Mouse (Mus musculus) cerebellum, adult 18-20 months (tissue): ENCODE measurements around the gene Zdhhc4.
A peak's percentile ranks its signal among the peaks of the same experiment; 100 is the strongest.

ENCODE experiments used
- DNase-seq, 2 experiments: peaks; one replicate each; pipeline ENCODE4 v3.0.0; 2021

The Zdhhc4 gene

GRCm38 (mm10) chr5:143328690-143329495 lies at the start of gene Zdhhc4:
TSS of gene Zdhhc4 (minus strand) at chr5:143329256.
- DNase-seq = peak; percentile 91 to 96

- no peak for DNase-seq
These were observed 47.1 kb upstream of the Zdhhc4 start for GRCm38 (mm10) chr5:143376156-143376555.

GRCm38 (mm10) chr5:143375242-143375641 lies 46.2 kb upstream of the Zdhhc4 start:
- peak; percentile 32 to 61 for DNase-seq

GRCm38 (mm10) chr5:143372818-143373217 lies 43.8 kb upstream of the Zdhhc4 start:
- DNase-seq = peak in 1 of 2 experiments; percentile 23

- no peak for DNase-seq
These were observed 42.1 kb upstream of the Zdhhc4 start for GRCm38 (mm10) chr5:143371146-143371510.

GRCm38 (mm10) chr5:143370416-143371145 lies 41.5 kb upstream of the Zdhhc4 start:
- DNase-seq = no peak

GRCm38 (mm10) chr5:143369611-143370255 lies 40.7 kb upstream of the Zdhhc4 start:
- no peak for DNase-seq

GRCm38 (mm10) chr5:143367931-143368330 lies 38.9 kb upstream of the Zdhhc4 start:
- no peak for DNase-seq

GRCm38 (mm10) chr5:143363678-143364615 lies 34.9 kb upstream of the Zdhhc4 start:
- no peak for DNase-seq

DNA sequence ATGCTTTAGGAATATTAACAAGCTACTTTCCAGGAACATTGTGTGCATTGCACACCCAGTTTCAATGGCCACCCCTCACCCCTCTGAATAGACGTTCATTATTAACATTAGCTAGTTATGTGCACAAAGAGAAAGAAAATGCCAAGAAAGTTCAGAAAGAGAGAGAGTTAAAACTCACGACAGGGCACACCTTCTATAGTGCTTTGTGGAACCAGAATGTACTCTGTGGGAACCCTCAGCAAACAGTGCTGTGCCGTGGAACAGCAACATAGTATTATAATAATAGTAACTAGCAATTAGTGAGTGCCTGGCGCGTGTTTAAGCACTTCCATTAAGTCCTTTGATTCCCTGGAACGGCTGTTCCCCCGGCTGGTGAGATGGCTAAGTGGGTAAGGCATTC lies 32.4 kb upstream of the Zdhhc4 start:
- no peak for DNase-seq

- no peak for DNase-seq
These were observed 30.9 kb upstream of the Zdhhc4 start for GRCm38 (mm10) chr5:143360000-143360399.

GRCm38 (mm10) chr5:143359263-143359662 lies 30.2 kb upstream of the Zdhhc4 start:
- no peak for DNase-seq

- no peak for DNase-seq
These were observed 28.5 kb upstream of the Zdhhc4 start for GRCm38 (mm10) chr5:143357564-143357963.

- no peak for DNase-seq
These were observed 27.8 kb upstream of the Zdhhc4 start, which contains the start of gene Grid2ip for GRCm38 (mm10) chr5:143356686-143357388. TSS of gene Grid2ip (plus strand) at chr5:143357338.

DNA sequence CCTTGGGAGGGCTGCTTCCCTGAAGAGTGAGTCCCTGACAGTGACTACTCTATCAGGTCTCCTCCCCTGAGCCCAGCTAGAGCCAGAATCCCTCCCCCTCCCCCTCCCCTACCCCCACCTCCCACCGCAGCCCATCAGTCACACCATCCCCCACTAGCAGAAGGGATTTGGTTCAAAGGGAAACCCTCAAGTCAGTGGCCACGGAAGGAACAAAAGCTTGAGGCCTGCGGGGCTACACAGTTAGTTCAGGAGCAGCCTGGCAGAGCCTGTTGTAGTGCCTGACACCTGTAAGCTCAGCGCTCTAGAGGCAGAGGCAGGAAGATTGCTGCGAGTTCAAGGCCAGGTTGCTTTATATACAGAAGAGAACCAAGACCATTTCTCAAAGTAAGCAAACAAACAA lies 27.0 kb upstream of the Zdhhc4 start:
- DNase-seq = no peak

DNA sequence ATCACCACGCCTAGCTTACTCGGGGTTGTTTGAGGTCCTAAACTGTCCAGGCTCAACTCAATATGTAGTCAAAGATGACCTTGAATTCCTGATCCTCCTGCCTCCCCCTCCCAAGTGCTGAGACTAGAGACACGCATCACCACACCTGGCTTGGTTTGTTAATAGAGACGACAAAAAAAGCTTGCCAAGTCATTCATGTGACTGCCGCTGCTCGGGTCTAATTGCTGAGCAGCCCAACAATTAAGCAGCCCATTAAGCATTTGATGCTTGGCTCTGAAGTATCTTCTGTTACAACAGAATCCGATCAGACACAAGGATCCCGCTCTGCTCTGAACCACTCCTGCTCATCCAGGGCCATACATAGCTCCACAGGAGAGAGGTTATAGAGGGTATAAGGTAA lies 17.3 kb upstream of the Zdhhc4 start:
- DNase-seq = no peak

- DNase-seq = no peak
These were observed 10.5 kb upstream of the Zdhhc4 start for GRCm38 (mm10) chr5:143339603-143340002.

- DNase-seq = no peak
These were observed 7.5 kb upstream of the Zdhhc4 start for GRCm38 (mm10) chr5:143336559-143336958.

GRCm38 (mm10) chr5:143335089-143335460 lies 6.0 kb upstream of the Zdhhc4 start:
- no peak for DNase-seq

DNA sequence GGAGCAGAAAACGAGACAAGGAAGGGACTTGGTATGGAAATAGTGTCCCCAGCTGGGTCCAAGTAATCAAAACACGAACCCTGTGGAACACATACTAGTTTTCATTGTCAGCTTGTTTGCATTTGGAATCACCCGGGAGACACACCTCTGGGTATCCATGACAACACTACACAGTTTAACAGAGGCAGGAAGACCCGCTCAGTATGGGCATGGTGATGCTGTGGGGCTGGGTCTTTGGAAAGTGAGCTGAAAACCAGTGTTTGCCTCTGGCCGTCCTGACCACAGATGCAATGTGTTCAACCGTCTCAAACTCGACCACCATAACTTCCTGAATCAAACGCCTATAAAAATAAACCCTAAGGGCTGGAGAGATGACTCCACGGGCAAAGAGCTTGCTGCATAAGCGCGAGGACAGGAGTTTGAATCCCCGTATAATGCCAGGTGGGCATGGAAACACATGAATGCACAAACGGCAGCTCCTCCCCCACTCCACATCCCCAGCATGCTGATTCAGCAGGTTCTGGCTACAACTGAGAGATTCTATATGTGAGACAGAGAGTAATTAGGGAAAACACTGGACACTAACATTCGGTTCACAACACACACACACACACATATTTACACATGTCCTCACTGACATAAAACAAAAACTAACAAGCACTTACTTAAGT lies 5.5 kb upstream of the Zdhhc4 start:
- DNase-seq = no peak

DNA sequence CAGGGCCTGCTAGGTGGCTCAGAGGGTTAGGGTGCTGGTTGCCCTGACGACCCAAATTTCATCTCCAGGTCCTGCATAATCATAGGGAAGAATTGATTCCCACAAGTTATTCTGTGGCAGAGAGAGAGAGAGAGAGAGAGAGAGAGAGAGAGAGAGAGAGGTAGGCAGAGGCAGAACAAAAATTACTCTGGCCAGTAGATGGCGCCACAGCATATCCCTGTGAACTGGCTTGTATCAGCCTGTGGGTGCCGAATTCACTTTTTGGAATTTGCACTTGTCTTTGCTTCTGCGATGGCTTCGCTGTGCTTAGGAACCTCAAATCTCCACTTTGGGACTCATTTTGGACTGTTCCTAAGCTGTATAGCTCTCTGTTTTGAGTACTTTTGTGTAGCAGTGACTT lies 4.8 kb upstream of the Zdhhc4 start:
- peak; percentile 80 to 85 for DNase-seq
